Mouse (Mus musculus): ENCODE results near the gene Gm20765. TPM values are rescaled to one million over a fixed set of nuclear protein-coding genes. Genes with fewer than 3 reads are reported as not detected.
"Not testable (repeated sequence)": the region's sequence is repeated elsewhere in the genome, so short reads cannot be mapped to it uniquely, and the experiment has no call there.

Gm20765 gene
- not detected in 2 replicates for polyA plus RNA-seq (2012; ENCODE audit: insufficient read depth, insufficient read length, missing spikeins)

- H3K4me1 ChIP-seq (ENCODE audit: control insufficient read depth, insufficient read depth, low read length); H3K27ac ChIP-seq (ENCODE audit: insufficient read depth, low read depth, low read length); H3K4me3 ChIP-seq (ENCODE audit: insufficient read depth, low read length): not testable (repeated sequence)
Observed at GRCm38 (mm10) chr10:104185233-104185632, at the start of gene Gm20765. Gm20765 (plus strand) TSS chr10:104185533.

- H3K4me3 ChIP-seq (ENCODE audit: insufficient read depth, low read length); H3K4me1 ChIP-seq (ENCODE audit: control insufficient read depth, insufficient read depth, low read length); H3K27ac ChIP-seq (ENCODE audit: insufficient read depth, low read depth, low read length): not testable (repeated sequence)
Observed at GRCm38 (mm10) chr10:104142687-104143086, 42.6 kb upstream of the Gm20765 start, which contains the start of gene Gm21293. Gm21293 (plus strand) TSS chr10:104142987.

- H3K27ac ChIP-seq (ENCODE audit: insufficient read depth, low read depth, low read length); H3K4me1 ChIP-seq (ENCODE audit: control insufficient read depth, insufficient read depth, low read length); H3K4me3 ChIP-seq (ENCODE audit: insufficient read depth, low read length): not testable (repeated sequence)
Observed at GRCm38 (mm10) chr10:104151197-104151596, 34.1 kb upstream of the Gm20765 start, which contains the start of gene Gm6763. Gm6763 (plus strand) TSS chr10:104151497.

- H3K4me3 ChIP-seq (ENCODE audit: insufficient read depth, low read length); H3K4me1 ChIP-seq (ENCODE audit: control insufficient read depth, insufficient read depth, low read length); H3K27ac ChIP-seq (ENCODE audit: insufficient read depth, low read depth, low read length): not testable (repeated sequence)
Observed at GRCm38 (mm10) chr10:104159706-104160105, 25.6 kb upstream of the Gm20765 start, which contains the start of gene Gm8764. Gm8764 (plus strand) TSS chr10:104160006.

- H3K4me1 ChIP-seq (ENCODE audit: control insufficient read depth, insufficient read depth, low read length); H3K4me3 ChIP-seq (ENCODE audit: insufficient read depth, low read length); H3K27ac ChIP-seq (ENCODE audit: insufficient read depth, low read depth, low read length): not testable (repeated sequence)
Observed at GRCm38 (mm10) chr10:104168215-104168614, 17.1 kb upstream of the Gm20765 start, which contains the start of gene Gm21304. Gm21304 (plus strand) TSS chr10:104168515.

- not testable (repeated sequence) for H3K4me1 ChIP-seq (ENCODE audit: control insufficient read depth, insufficient read depth, low read length); H3K27ac ChIP-seq (ENCODE audit: insufficient read depth, low read depth, low read length); H3K4me3 ChIP-seq (ENCODE audit: insufficient read depth, low read length)
Observed at GRCm38 (mm10) chr10:104176724-104177123, 8.6 kb upstream of the Gm20765 start, which contains the start of gene Gm21312. Gm21312 (plus strand) TSS chr10:104177024.

GRCm38 (mm10) chr10:104193742-104194141 lies 8.4 kb downstream of the Gm20765 start, which contains the start of gene Gm4340:
Gm4340 (plus strand) TSS chr10:104194042.
- not testable (repeated sequence) for H3K4me1 ChIP-seq (ENCODE audit: control insufficient read depth, insufficient read depth, low read length); H3K4me3 ChIP-seq (ENCODE audit: insufficient read depth, low read length); H3K27ac ChIP-seq (ENCODE audit: insufficient read depth, low read depth, low read length)

- Histone ChIP-seq H3K27ac (ENCODE audit: insufficient read depth, low read depth, low read length) (no peak overlapping the region), H3K4me1 (ENCODE audit: control insufficient read depth, insufficient read depth, low read length) (no peaks in the 10 kb centered on the region), H3K4me3 (ENCODE audit: insufficient read depth, low read length) (no peak overlapping the region)
- TF ChIP-seq POLR2A (IDR thresholded peaks at IDR 0.05; ENCODE audit: borderline replicate concordance, low read depth, low read length) (no peak), CTCF (IDR thresholded peaks at IDR 0.05; ENCODE audit: low read depth, low read length) (no peak)
Observed at GRCm38 (mm10) chr10:104209655-104210054, 24.3 kb downstream of the Gm20765 start.

GRCm38 (mm10) chr10:104210268-104210990 lies 25.1 kb downstream of the Gm20765 start:
- no peaks in the 10 kb centered on the region for H3K4me1 ChIP-seq (ENCODE audit: control insufficient read depth, insufficient read depth, low read length)
- no peak overlapping the region for H3K4me3 ChIP-seq (ENCODE audit: insufficient read depth, low read length)
- TF ChIP-seq CTCF (IDR thresholded peaks at IDR 0.05; ENCODE audit: low read depth, low read length) (no peak), POLR2A (IDR thresholded peaks at IDR 0.05; ENCODE audit: borderline replicate concordance, low read depth, low read length) (no peak)

GRCm38 (mm10) chr10:104214527-104214926 lies 29.2 kb downstream of the Gm20765 start:
- Histone ChIP-seq H3K4me3 (ENCODE audit: insufficient read depth, low read length) (no peak overlapping the region), H3K27ac (ENCODE audit: insufficient read depth, low read depth, low read length) (no peak overlapping the region), H3K4me1 (ENCODE audit: control insufficient read depth, insufficient read depth, low read length) (no peaks in the 10 kb centered on the region)
- no peak for TF ChIP-seq POLR2A (IDR thresholded peaks at IDR 0.05; ENCODE audit: borderline replicate concordance, low read depth, low read length)
- no peak for TF ChIP-seq CTCF (IDR thresholded peaks at IDR 0.05; ENCODE audit: low read depth, low read length)

More at GRCm38 (mm10) chr10:104210268-104210990, 25.1 kb downstream of the Gm20765 start:
- no peak overlapping the region for H3K27ac ChIP-seq (ENCODE audit: insufficient read depth, low read depth, low read length)

- Histone ChIP-seq H3K4me3 (ENCODE audit: insufficient read depth, low read length) (no peak overlapping the region), H3K4me1 (ENCODE audit: control insufficient read depth, insufficient read depth, low read length) (no peaks in the 10 kb centered on the region), H3K27ac (ENCODE audit: insufficient read depth, low read depth, low read length) (no peak overlapping the region)
- TF ChIP-seq CTCF (IDR thresholded peaks at IDR 0.05; ENCODE audit: low read depth, low read length) (no peak), POLR2A (IDR thresholded peaks at IDR 0.05; ENCODE audit: borderline replicate concordance, low read depth, low read length) (no peak)
Observed at GRCm38 (mm10) chr10:104220303-104221021, 35.1 kb downstream of the Gm20765 start.

Other genes with a start within 250 kb of the Gm20765 start
- gene Gm21293, start 42.5 kb upstream of the Gm20765 start, polyA plus RNA-seq (2012; ENCODE audit: insufficient read depth, insufficient read length, missing spikeins), result not detected in 2 replicates
- not detected in 2 replicates for gene Gm6763, start 34.0 kb upstream of the Gm20765 start, polyA plus RNA-seq (2012; ENCODE audit: insufficient read depth, insufficient read length, missing spikeins)
- gene Gm8764, start 25.5 kb upstream of the Gm20765 start, polyA plus RNA-seq (2012; ENCODE audit: insufficient read depth, insufficient read length, missing spikeins), result not detected in 2 replicates
- gene Gm21304, start 17.0 kb upstream of the Gm20765 start, polyA plus RNA-seq (2012; ENCODE audit: insufficient read depth, insufficient read length, missing spikeins), result not detected in 2 replicates
- not detected in 2 replicates for gene Gm21312, start 8.5 kb upstream of the Gm20765 start, polyA plus RNA-seq (2012; ENCODE audit: insufficient read depth, insufficient read length, missing spikeins)
- gene Gm4340, start 8.5 kb downstream of the Gm20765 start, polyA plus RNA-seq (2012; ENCODE audit: insufficient read depth, insufficient read length, missing spikeins), result not detected in 2 replicates